Mouse (Mus musculus): ENCODE measurements at regions not wholly inside any gene's neighbourhood (a gene's known extent, or its start where the extent isn't known, plus 50 kb on each side); places are given as distances from the start of the nearest gene placed in this dataset.

DNA sequence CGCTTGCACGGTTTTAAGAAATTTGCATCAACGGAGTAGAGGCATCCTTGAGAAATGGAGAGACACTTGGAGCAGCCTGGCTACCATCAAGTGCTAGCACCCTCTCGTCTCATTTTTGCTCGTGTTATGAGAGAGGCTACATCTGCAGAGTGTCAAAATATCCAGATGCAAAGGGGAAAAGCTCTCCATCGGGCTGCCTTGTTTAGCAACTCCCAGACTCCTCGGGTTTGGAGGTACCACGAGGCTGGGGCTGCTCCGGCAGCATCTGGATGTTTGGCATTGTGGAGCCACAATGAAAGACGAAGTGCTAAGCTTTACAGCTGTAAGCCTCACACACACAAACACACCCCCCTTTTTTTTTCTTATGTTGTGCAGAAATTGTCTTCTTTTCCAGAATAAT is 270.5 kb upstream of the Gm765 start:
- Histone ChIP-seq H3K4me1 (ENCODE audit: control insufficient read depth, insufficient read depth, low read length) (no peaks in the 10 kb centered on the region), H3K9me3 (ENCODE audit: control insufficient read depth, low read length) (no peaks in the 10 kb centered on the region), H3K27me3 (ENCODE audit: control insufficient read depth, insufficient read depth, low read length) (no peaks in the 10 kb centered on the region), H3K36me3 (ENCODE audit: control insufficient read depth, insufficient read depth, low read length) (no peaks in the 10 kb centered on the region), H3K4me3 (ENCODE audit: low read length) (no peak overlapping the region), H3K27ac (ENCODE audit: low read depth, low read length) (no peak overlapping the region), H3K9ac (ENCODE audit: low read depth, low read length) (no peak overlapping the region), H3K4me2 (replicated peaks; ENCODE audit: low read depth, low read length) (no peak overlapping the region)
- no peak for ATAC-seq (ENCODE audit: low FRiP score, low TSS enrichment)
- WGBS: 84% methylated on average over 10 of the region's 10 CpGs

DNA sequence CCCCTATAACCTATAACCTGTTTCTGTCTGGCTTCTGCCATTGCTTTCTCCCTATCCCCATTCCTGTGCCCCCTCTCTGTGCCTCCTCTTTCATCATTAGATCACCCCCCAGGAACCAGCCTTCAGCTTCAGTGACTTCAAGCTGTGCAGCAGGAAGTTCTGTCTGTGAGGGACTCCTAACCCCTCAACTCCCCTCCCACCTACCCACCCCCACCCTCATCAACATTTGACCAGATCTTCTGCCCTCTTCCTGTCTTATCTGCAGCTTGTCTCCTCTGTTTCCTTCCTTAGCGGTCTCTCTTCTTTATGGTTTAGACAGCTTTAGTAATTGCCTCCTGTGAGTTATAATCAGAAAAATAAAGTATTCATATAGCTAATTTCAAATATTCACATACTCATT is 266.6 kb upstream of the Gm765 start:
- Histone ChIP-seq H3K9ac (ENCODE audit: low read depth, low read length) (no peak overlapping the region), H3K36me3 (ENCODE audit: control insufficient read depth, insufficient read depth, low read length) (no peaks in the 10 kb centered on the region)

DNA sequence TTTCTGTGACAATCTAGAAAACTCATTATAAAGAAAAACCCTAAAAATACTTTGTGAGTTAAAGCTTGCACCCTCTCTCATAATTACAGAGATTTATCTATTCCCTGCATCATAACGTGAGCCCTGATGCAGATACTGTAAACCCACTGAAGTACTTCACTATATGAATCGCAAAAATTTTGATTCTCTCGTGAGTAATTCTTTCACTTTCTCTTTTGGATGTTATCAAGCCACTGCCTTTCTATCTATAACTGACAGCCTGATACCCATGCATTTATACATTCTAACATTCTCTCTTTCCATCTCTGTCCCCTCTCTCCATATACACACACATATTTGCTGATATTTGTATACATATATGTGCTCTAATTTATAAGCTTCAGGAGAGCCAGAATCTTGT is 264.1 kb upstream of the Gm765 start:
- Histone ChIP-seq H3K9ac (ENCODE audit: low read depth, low read length) (no peak overlapping the region), H3K27ac (ENCODE audit: low read depth, low read length) (no peak overlapping the region), H3K4me1 (ENCODE audit: control insufficient read depth, insufficient read depth, low read length) (no peaks in the 10 kb centered on the region), H3K4me3 (ENCODE audit: low read length) (no peak overlapping the region), H3K27me3 (ENCODE audit: control insufficient read depth, insufficient read depth, low read length) (no peaks in the 10 kb centered on the region), H3K36me3 (ENCODE audit: control insufficient read depth, insufficient read depth, low read length) (no peaks in the 10 kb centered on the region), H3K4me2 (replicated peaks; ENCODE audit: low read depth, low read length) (no peak overlapping the region), H3K9me3 (ENCODE audit: control insufficient read depth, low read length) (no peaks in the 10 kb centered on the region; the same call in 1 of the 2 replicates)
- ATAC-seq (ENCODE audit: low FRiP score, low TSS enrichment): no peak
- 89% methylated on average over 3 of the region's 3 CpGs for WGBS

More for the DNA sequence above, 266.6 kb upstream of the Gm765 start:
- 31% methylated on average over 1 of the region's 1 CpGs for WGBS
- no peaks in the 10 kb centered on the region; the same call in 1 of the 2 replicates for H3K9me3 ChIP-seq (ENCODE audit: control insufficient read depth, low read length)
- H3K4me1 ChIP-seq (ENCODE audit: control insufficient read depth, insufficient read depth, low read length): no peaks in the 10 kb centered on the region
- H3K27me3 ChIP-seq (ENCODE audit: control insufficient read depth, insufficient read depth, low read length): no peaks in the 10 kb centered on the region
- H3K4me2 ChIP-seq (replicated peaks; ENCODE audit: low read depth, low read length): no peak overlapping the region
- H3K4me3 ChIP-seq (ENCODE audit: low read length): no peak overlapping the region
- ATAC-seq (ENCODE audit: low FRiP score, low TSS enrichment): no peak
- H3K27ac ChIP-seq (ENCODE audit: low read depth, low read length): no peak overlapping the region

DNA sequence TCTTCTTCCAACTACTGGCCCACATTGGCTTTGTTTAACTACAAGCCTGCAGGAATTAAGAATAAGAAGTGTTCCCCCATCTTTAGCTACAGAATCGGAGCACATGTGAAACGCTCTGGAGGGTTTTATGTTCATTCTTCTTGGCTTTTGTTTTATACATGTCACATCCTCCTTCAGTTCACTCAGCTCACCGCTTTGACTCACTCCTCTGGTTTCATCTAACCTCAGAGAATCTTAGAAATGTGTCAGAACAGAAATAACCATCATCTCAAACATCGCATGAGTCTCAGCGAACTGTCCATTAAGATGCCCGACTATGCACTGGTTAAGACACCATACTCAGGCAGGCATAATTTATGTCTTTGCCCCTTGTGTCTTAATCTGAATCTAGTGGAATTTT is 255.1 kb upstream of the Gm765 start:
- Histone ChIP-seq H3K9me3 (ENCODE audit: control insufficient read depth, low read length) (no peaks in the 10 kb centered on the region), H3K4me3 (ENCODE audit: low read length) (no peak overlapping the region), H3K36me3 (ENCODE audit: control insufficient read depth, insufficient read depth, low read length) (no peaks in the 10 kb centered on the region), H3K27me3 (ENCODE audit: control insufficient read depth, insufficient read depth, low read length) (no peaks in the 10 kb centered on the region), H3K9ac (ENCODE audit: low read depth, low read length) (no peak overlapping the region), H3K27ac (ENCODE audit: low read depth, low read length) (no peak overlapping the region), H3K4me1 (ENCODE audit: control insufficient read depth, insufficient read depth, low read length) (no peaks in the 10 kb centered on the region), H3K4me2 (replicated peaks; ENCODE audit: low read depth, low read length) (no peak overlapping the region)
- WGBS: 79% methylated on average over 6 of the region's 6 CpGs
- ATAC-seq (ENCODE audit: low FRiP score, low TSS enrichment): no peak

DNA sequence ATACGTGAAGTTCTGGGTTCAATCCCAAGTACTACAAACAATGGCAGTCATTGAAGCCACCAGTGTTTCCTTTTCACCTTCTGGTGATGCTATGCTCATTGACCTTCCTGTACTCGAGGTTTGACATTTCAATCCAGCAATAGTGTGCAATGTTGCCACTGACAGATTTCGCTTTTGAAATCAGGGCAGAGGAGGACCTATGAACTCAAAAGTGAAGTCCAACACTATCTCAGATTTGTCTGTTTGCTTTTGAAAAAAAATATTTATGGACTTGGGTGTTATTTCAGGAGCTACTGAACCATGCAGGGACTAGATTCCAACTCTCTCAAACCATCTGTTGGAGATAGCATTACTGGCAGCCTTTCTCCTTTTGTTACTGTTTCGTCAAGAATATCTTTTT is 248.4 kb upstream of the Gm765 start:
- WGBS: 55% methylated on average over 4 of the region's 4 CpGs
- no peak for ATAC-seq (ENCODE audit: low FRiP score, low TSS enrichment)
- Histone ChIP-seq H3K27me3 (ENCODE audit: control insufficient read depth, insufficient read depth, low read length) (no peaks in the 10 kb centered on the region), H3K4me1 (ENCODE audit: control insufficient read depth, insufficient read depth, low read length) (no peaks in the 10 kb centered on the region), H3K4me3 (ENCODE audit: low read length) (no peak overlapping the region), H3K27ac (ENCODE audit: low read depth, low read length) (no peak overlapping the region), H3K36me3 (ENCODE audit: control insufficient read depth, insufficient read depth, low read length) (no peaks in the 10 kb centered on the region), H3K9me3 (ENCODE audit: control insufficient read depth, low read length) (no peaks in the 10 kb centered on the region), H3K9ac (ENCODE audit: low read depth, low read length) (no peak overlapping the region), H3K4me2 (replicated peaks; ENCODE audit: low read depth, low read length) (no peak overlapping the region)

DNA sequence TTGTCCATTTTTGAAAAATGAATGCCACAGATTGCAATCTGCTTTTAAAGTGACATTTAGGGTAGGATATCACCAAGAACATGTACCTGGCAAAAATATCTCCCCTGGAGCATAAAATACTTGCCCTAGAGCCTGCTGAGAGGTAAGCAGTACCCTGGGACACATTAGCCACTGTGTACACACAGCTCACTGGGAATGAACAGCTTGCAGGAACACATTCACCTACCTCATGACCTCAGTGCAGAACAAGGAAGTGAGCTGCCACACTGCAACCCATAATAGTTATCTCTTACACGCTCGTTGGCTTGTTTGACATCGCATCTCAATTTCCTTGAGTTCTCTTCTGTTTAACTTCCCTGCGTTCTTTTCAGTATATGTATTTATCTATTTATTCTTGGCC is 246.4 kb upstream of the Gm765 start:
- H3K9ac ChIP-seq (ENCODE audit: low read depth, low read length): no peak overlapping the region
- WGBS: 75% methylated on average over 4 of the region's 4 CpGs
- no peak for ATAC-seq (ENCODE audit: low FRiP score, low TSS enrichment)
- no peak overlapping the region for H3K4me2 ChIP-seq (replicated peaks; ENCODE audit: low read depth, low read length)
- H3K36me3 ChIP-seq (ENCODE audit: control insufficient read depth, insufficient read depth, low read length): no peaks in the 10 kb centered on the region
- no peak overlapping the region for H3K4me3 ChIP-seq (ENCODE audit: low read length)
- H3K9me3 ChIP-seq (ENCODE audit: control insufficient read depth, low read length): no peaks in the 10 kb centered on the region
- H3K27me3 ChIP-seq (ENCODE audit: control insufficient read depth, insufficient read depth, low read length): no peaks in the 10 kb centered on the region
- H3K27ac ChIP-seq (ENCODE audit: low read depth, low read length): no peak overlapping the region
- no peaks in the 10 kb centered on the region for H3K4me1 ChIP-seq (ENCODE audit: control insufficient read depth, insufficient read depth, low read length)

DNA sequence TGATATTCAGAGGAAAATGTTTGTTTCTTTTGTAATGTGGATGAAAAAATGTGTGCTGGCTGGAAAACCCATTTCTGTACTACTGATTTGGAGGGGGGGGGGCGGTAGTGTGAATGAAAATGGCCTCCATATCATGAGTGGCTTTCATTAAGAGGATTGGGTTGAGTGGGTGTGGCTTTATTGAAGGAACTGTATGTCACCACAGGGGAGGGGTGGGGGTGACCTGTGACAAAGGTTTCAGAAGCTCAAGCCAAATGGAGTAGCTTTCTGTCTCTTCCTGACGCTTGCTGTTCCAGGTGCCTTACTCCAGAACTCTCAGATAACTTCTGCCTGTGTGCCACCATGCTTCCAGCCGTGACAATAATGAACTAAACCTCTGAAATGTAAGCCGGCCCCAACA is 242.0 kb upstream of the Gm765 start:
- Histone ChIP-seq H3K27ac (ENCODE audit: low read depth, low read length) (no peak overlapping the region), H3K9ac (ENCODE audit: low read depth, low read length) (no peak overlapping the region), H3K36me3 (ENCODE audit: control insufficient read depth, insufficient read depth, low read length) (no peaks in the 10 kb centered on the region), H3K4me1 (ENCODE audit: control insufficient read depth, insufficient read depth, low read length) (no peaks in the 10 kb centered on the region), H3K4me3 (ENCODE audit: low read length) (no peak overlapping the region), H3K9me3 (ENCODE audit: control insufficient read depth, low read length) (no peaks in the 10 kb centered on the region), H3K27me3 (ENCODE audit: control insufficient read depth, insufficient read depth, low read length) (no peaks in the 10 kb centered on the region), H3K4me2 (replicated peaks; ENCODE audit: low read depth, low read length) (no peak overlapping the region)
- 78% methylated on average over 4 of the region's 4 CpGs for WGBS
- ATAC-seq (ENCODE audit: low FRiP score, low TSS enrichment): no peak

DNA sequence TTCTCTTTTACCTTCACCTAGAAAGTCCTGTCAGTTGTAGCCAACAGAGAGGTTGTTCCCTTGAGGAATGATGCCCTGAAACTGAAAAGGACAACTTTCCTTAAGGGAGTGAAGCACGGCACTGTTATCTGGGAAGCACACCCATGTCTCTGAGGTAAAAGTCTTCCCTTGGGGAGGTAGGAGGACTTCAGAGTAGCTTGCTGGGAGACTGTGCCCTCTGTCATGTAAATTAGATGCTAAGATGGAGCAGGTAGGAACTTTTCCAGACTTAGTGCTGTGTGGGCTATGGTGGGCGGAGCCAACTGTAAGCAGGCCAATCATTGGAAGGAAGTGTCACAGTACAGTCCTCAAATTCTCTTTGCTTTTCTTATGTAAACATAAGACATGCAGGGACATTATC is 240.3 kb upstream of the Gm765 start:
- Histone ChIP-seq H3K4me1 (ENCODE audit: control insufficient read depth, insufficient read depth, low read length) (no peaks in the 10 kb centered on the region), H3K27ac (ENCODE audit: low read depth, low read length) (no peak overlapping the region), H3K27me3 (ENCODE audit: control insufficient read depth, insufficient read depth, low read length) (no peaks in the 10 kb centered on the region), H3K9ac (ENCODE audit: low read depth, low read length) (no peak overlapping the region), H3K4me2 (replicated peaks; ENCODE audit: low read depth, low read length) (no peak overlapping the region), H3K9me3 (ENCODE audit: control insufficient read depth, low read length) (no peaks in the 10 kb centered on the region), H3K36me3 (ENCODE audit: control insufficient read depth, insufficient read depth, low read length) (no peaks in the 10 kb centered on the region), H3K4me3 (ENCODE audit: low read length) (no peak overlapping the region)
- 55% methylated on average over 2 of the region's 2 CpGs for WGBS
- no peak for ATAC-seq (ENCODE audit: low FRiP score, low TSS enrichment)

DNA sequence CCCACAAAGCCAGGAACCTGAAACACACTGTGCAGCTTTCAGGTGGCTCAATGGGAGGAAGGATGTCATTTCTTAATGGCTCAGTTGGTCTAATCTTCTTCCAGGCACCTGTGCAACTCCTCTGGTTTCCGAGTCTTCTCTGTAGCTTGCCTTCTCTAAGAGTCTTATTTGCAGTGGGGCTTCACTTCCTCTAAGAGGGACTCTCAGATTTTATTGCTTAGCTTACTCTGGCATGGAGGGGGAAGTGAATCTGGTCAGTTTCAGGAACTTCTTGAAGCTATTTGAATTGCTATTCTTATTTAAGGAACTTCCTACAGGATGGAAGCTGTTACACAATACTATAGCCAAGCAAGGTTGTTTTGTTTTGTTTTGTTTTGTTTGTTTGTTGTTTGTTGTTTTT is 232.7 kb upstream of the Gm765 start:
- no peaks in the 10 kb centered on the region for H3K4me1 ChIP-seq (ENCODE audit: control insufficient read depth, insufficient read depth, low read length)
- no peaks in the 10 kb centered on the region for H3K9me3 ChIP-seq (ENCODE audit: control insufficient read depth, low read length)
- H3K4me3 ChIP-seq (ENCODE audit: low read length): no peak overlapping the region
- H3K27me3 ChIP-seq (ENCODE audit: control insufficient read depth, insufficient read depth, low read length): no peaks in the 10 kb centered on the region
- H3K27ac ChIP-seq (ENCODE audit: low read depth, low read length): no peak overlapping the region
- H3K36me3 ChIP-seq (ENCODE audit: control insufficient read depth, insufficient read depth, low read length): no peaks in the 10 kb centered on the region
- 74% methylated on average over 1 of the region's 1 CpGs for WGBS
- H3K9ac ChIP-seq (ENCODE audit: low read depth, low read length): no peak overlapping the region
- ATAC-seq (ENCODE audit: low FRiP score, low TSS enrichment): no peak
- H3K4me2 ChIP-seq (replicated peaks; ENCODE audit: low read depth, low read length): no peak overlapping the region

DNA sequence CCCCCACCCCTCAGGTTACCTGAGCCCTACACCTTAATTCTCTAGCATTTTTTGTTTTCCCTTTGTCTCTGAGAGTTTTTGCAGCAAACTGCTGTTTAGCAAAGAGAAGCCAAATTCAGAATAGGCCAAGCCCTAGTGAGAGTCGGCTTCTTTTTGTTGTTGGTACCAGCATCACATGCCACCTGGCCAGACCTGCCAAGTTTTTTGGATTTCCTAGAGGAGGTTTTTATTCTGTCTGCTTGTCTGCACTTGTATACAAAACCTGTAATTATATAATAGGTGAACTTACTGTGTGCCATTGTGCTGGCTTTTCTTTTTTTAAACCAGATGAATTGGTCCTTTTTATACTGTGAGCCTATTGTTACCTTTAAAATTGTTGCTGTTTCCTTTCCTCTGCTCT is 213.1 kb upstream of the Gm765 start:
- WGBS: 95% methylated on average over 1 of the region's 1 CpGs
- Histone ChIP-seq H3K4me3 (ENCODE audit: low read length) (no peak overlapping the region), H3K9ac (ENCODE audit: low read depth, low read length) (no peak overlapping the region), H3K27ac (ENCODE audit: low read depth, low read length) (no peak overlapping the region), H3K9me3 (ENCODE audit: control insufficient read depth, low read length) (no peaks in the 10 kb centered on the region), H3K36me3 (ENCODE audit: control insufficient read depth, insufficient read depth, low read length) (no peaks in the 10 kb centered on the region), H3K4me2 (replicated peaks; ENCODE audit: low read depth, low read length) (no peak overlapping the region), H3K27me3 (ENCODE audit: control insufficient read depth, insufficient read depth, low read length) (no peaks in the 10 kb centered on the region), H3K4me1 (ENCODE audit: control insufficient read depth, insufficient read depth, low read length) (no peaks in the 10 kb centered on the region)
- ATAC-seq (ENCODE audit: low FRiP score, low TSS enrichment): no peak

All from kidney, embryonic 14.5 days (tissue).